Mouse (Mus musculus): Measurements from ENCODE around the gene Abca4.

DNA sequence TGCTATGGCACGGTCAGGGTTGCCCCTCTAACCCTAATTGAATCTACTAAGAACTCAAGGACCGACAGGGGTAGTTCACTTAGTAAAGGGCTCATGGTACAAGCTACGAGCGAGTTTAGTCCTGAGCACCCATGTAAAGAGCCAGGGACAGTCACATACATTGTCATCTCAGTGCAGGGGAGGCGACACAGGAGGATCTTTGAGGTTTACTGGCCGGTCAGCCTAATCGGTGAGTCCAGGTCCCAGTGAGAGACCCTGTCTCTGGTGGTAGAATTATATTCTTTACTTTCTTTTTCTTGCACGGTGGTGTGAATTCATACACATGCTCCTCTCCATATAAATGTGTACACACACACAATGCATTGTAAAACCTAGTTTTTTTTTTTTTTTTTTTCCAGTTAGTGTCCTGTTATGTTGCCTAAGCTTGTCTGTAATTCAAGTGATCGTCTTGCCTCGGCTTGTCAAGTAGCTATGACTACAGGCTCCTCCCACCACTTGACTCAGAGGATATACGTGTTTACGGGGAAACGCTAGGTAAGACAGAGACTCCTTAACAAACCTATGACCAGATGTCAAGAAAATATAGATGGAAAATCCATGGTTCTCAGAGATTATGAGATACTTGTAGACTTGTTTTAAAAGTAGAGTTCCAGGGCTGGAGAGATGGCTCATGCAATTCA lies 167.3 kb downstream of the Abca4 start:
- TF ChIP-seq CTCF (IDR thresholded peaks at IDR 0.05 in 2 of 3, conservative IDR thresholded peaks at IDR 0.05 in 1 of 3; ENCODE audit: control insufficient read depth in 1 of 3, insufficient read depth in 1 of 3, low read depth in 2 of 3, low read length in 3 of 3, poor library complexity in 1 of 3, severe bottlenecking in 1 of 3) (no peak), ZNF384 (IDR thresholded peaks at IDR 0.05; ENCODE audit: low read depth, low read length) (no peak), TAL1 (IDR thresholded peaks at IDR 0.05; ENCODE audit: low read length) (no peak)
